Mouse (Mus musculus): ENCODE data around the gene Nkiras2. TPM values are rescaled to one million over a fixed set of nuclear protein-coding genes. Genes with fewer than 3 reads are reported as not detected.
A peak's percentile ranks its signal among the peaks of the same experiment; 100 is the strongest.

Gene Nkiras2
- polyA plus RNA-seq, 1 experiment from 2014 or later = 81.4 TPM

DNA sequence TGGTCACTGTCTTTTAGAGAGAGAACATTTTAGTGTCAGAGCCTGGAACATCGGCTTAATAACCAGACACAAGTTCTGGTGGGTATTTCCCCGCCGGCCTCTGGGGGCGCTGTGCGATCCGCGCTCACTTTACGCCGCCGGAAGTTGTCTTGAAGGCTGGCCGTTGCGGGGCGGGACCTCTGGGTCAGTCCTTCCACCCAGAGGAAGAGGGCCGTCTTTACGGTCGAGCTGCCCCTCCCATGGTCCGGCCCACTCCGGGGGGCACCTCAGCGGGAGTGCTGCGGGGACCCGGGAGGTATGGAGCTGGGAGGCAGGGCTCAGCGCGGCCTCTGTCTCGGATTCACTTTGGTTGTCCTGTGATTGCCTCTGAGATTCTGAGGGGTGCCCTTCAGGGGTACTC is 3.7 kb downstream of the Nkiras2 start:
- Histone ChIP-seq H3K36me3 (replicated peaks) (peaks cover 38% of the 10 kb centered on the region), H3K4me3 (peak overlapping the region; percentile 89), H3K9me3 (no peaks in the 10 kb centered on the region), H3K27me3 (replicated peaks; ENCODE audit: low read depth, poor library complexity, severe bottlenecking) (no peaks in the 10 kb centered on the region), H3K27ac (replicated peaks) (peak overlapping the region; percentile 87), H3K4me1 (peaks cover 44% of the 10 kb centered on the region)
- under 1% methylated on average over 24 of the region's 24 CpGs for WGBS
- DNase-seq (ENCODE audit: low spot score) = peak; percentile 96

- Histone ChIP-seq H3K36me3 (replicated peaks) (peaks cover 38% of the 10 kb centered on the region), H3K9me3 (no peaks in the 10 kb centered on the region), H3K27ac (replicated peaks) (no peak overlapping the region), H3K4me1 (peaks cover 40% of the 10 kb centered on the region), H3K4me3 (peak overlapping the region; percentile 89), H3K27me3 (replicated peaks; ENCODE audit: low read depth, poor library complexity, severe bottlenecking) (no peaks in the 10 kb centered on the region)
- no peak for DNase-seq (ENCODE audit: low spot score)
- 74% methylated on average over 5 of the region's 5 CpGs for WGBS
Observed at GRCm38 (mm10) chr11:100623867-100624266, 4.8 kb downstream of the Nkiras2 start.

GRCm38 (mm10) chr11:100625754-100626700 is 7.0 kb downstream of the Nkiras2 start:
- H3K27ac ChIP-seq (replicated peaks) = no peak overlapping the region
- no peak overlapping the region for H3K4me3 ChIP-seq
- H3K27me3 ChIP-seq (replicated peaks; ENCODE audit: low read depth, poor library complexity, severe bottlenecking) = 0 out of 2 replicates have a peak, but pooled peaks cover 4% of the 10 kb centered on the region
- H3K4me1 ChIP-seq = peaks cover 36% of the 10 kb centered on the region
- H3K36me3 ChIP-seq (replicated peaks) = peaks cover 38% of the 10 kb centered on the region
- 93% methylated on average over 23 of the region's 23 CpGs for WGBS
- H3K9me3 ChIP-seq = no peaks in the 10 kb centered on the region
- DNase-seq (ENCODE audit: low spot score) = no peak

DNA sequence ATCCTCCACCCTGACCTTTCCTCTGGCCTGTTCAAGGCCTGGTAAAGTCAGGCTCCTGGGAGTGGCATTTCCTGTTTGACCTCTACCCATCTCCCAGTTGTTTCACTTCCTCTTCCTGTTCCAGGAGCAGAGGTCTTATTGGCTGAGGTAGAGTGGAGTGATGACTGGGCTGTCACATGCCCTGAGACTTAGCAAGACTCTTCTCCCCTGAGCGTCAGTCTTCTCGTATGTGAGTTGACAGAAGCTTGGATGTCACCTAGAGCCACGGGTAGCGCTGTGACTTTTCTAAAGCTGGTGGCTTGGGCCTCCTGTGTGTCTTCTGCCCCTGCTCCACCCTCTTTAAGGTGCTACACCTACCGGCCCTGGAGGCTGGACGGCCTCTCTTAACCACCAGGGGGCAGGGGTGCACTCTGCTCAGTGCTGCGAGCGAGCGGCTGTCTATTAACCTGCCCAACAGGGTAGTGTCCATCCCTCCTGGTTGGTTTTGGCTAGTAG is 7.7 kb downstream of the Nkiras2 start:
- Histone ChIP-seq H3K9me3 (no peaks in the 10 kb centered on the region), H3K36me3 (replicated peaks) (peaks cover 38% of the 10 kb centered on the region), H3K4me1 (peaks cover 36% of the 10 kb centered on the region), H3K27ac (replicated peaks) (no peak overlapping the region), H3K27me3 (replicated peaks; ENCODE audit: low read depth, poor library complexity, severe bottlenecking) (0 out of 2 replicates have a peak, but pooled peaks cover 4% of the 10 kb centered on the region), H3K4me3 (no peak overlapping the region)
- 30% methylated on average over 9 of the region's 9 CpGs for WGBS
- peak; percentile 74 for DNase-seq (ENCODE audit: low spot score)

DNA sequence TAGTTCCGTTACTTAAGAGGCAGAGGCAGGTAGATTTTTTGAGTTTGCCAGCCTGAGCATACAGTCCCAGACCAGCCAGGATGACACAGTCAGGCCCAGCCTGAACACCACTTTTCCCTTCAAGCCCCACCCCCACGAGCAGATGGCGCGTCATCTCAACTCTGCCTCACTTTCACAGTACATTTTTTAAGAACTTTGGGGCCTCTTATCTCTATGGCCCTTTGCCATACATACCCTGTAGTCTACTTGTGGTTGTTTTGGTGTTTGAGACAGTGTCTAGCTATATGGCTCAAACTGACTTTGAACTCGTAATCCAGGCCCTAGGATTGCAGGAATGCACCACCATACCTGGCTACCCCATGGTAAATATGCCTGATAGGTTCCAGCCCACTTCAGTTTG is 9.0 kb downstream of the Nkiras2 start:
- DNase-seq (ENCODE audit: low spot score) = no peak

GRCm38 (mm10) chr11:100628862-100629352 is 9.9 kb downstream of the Nkiras2 start:
- Histone ChIP-seq H3K4me3 (no peak overlapping the region), H3K9me3 (no peaks in the 10 kb centered on the region), H3K27me3 (replicated peaks; ENCODE audit: low read depth, poor library complexity, severe bottlenecking) (0 out of 2 replicates have a peak, but pooled peaks cover 8% of the 10 kb centered on the region), H3K27ac (replicated peaks) (no peak overlapping the region), H3K4me1 (peaks cover 26% of the 10 kb centered on the region), H3K36me3 (replicated peaks) (peaks cover 38% of the 10 kb centered on the region)
- DNase-seq (ENCODE audit: low spot score) = no peak
- WGBS = 59% methylated on average over 13 of the region's 13 CpGs

More for the DNA sequence above, 9.0 kb downstream of the Nkiras2 start:
- 91% methylated on average over 5 of the region's 5 CpGs for WGBS
- Histone ChIP-seq H3K4me3 (no peak overlapping the region), H3K4me1 (peaks cover 33% of the 10 kb centered on the region), H3K36me3 (replicated peaks) (peaks cover 38% of the 10 kb centered on the region), H3K9me3 (no peaks in the 10 kb centered on the region), H3K27me3 (replicated peaks; ENCODE audit: low read depth, poor library complexity, severe bottlenecking) (0 out of 2 replicates have a peak, but pooled peaks cover 4% of the 10 kb centered on the region), H3K27ac (replicated peaks) (no peak overlapping the region)

DNA sequence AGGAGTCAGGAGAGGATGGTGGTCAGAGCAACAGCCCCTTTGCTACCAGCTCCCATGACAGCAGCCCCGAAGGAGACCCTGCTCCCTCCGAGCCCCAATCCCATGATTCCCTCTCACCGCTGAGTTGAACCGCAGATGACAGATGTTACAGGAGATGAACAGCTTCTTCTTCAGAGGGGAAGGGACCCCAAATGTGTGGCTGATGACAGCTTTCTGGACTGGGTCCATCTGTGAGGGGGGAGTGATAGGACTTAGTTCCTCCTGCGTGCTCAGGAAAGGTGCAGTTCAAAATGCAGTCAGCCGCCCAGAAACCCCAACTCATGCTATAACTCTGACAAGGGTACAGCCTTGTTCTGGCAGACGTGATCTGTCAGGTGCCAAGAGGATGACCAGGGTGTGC is 15.5 kb downstream of the Nkiras2 start:
- Histone ChIP-seq H3K4me3 (no peak overlapping the region), H3K27ac (replicated peaks) (no peak overlapping the region), H3K4me1 (no peaks in the 10 kb centered on the region), H3K27me3 (replicated peaks; ENCODE audit: low read depth, poor library complexity, severe bottlenecking) (peaks cover 38% of the 10 kb centered on the region), H3K9me3 (no peaks in the 10 kb centered on the region), H3K36me3 (replicated peaks) (no peaks in the 10 kb centered on the region)
- DNase-seq (ENCODE audit: low spot score) = no peak
- 76% methylated on average over 7 of the region's 7 CpGs for WGBS

DNA sequence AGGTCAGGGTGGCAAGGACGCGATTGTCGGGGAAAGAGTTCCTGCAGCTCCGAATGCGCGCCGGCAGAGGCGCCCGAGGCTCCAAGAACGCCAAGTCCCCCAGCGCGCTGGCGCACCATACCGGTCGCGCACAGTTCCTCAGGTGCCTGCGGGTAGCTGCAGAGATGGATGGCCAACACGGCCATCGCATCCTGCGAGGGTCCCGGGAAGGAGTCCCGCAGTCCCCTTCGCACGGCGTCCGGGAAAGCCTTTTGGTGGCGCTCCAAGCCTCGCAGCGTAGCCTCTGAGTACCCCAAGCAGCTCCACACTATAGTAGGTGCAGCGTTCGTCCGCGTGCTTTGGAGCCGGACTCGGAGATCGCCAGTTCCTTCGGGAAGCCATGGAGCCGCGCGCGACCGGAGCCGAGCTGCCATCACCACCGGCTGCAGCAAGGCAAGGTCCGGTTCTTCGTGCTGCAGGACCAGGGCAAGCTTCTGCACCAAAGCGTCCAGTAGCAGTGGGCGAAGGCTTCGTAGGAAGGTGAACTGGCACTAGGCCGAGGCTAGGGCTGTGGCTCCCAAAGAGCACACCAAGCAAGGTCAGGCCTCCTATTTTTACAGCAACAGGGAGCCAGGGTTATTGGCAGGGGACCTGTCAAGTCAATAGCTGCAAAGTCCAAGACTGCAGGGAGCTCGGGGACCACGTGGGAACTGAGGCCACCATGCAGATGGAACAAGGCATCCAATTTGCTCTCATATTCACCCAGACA is 21.3 kb downstream of the Nkiras2 start:
- peak overlapping the region; percentile 54 for H3K4me3 ChIP-seq
- no peaks in the 10 kb centered on the region for H3K36me3 ChIP-seq (replicated peaks)
- no peaks in the 10 kb centered on the region for H3K9me3 ChIP-seq
- peak; percentile 82 for DNase-seq (ENCODE audit: low spot score)
- H3K27ac ChIP-seq (replicated peaks) = no peak overlapping the region; the same call in 1 of the 2 replicates
- 8% methylated on average over 52 of the region's 52 CpGs for WGBS
- peaks cover 11% of the 10 kb centered on the region for H3K4me1 ChIP-seq
- H3K27me3 ChIP-seq (replicated peaks; ENCODE audit: low read depth, poor library complexity, severe bottlenecking) = peaks cover 73% of the 10 kb centered on the region

- no peaks in the 10 kb centered on the region for H3K9me3 ChIP-seq
- no peak overlapping the region for H3K27ac ChIP-seq (replicated peaks)
- no peak for DNase-seq (ENCODE audit: low spot score)
- H3K27me3 ChIP-seq (replicated peaks; ENCODE audit: low read depth, poor library complexity, severe bottlenecking) = peaks cover 69% of the 10 kb centered on the region
- no peak overlapping the region for H3K4me3 ChIP-seq
- no peaks in the 10 kb centered on the region for H3K36me3 ChIP-seq (replicated peaks)
- H3K4me1 ChIP-seq = peaks cover 11% of the 10 kb centered on the region
- WGBS = 72% methylated on average over 15 of the region's 15 CpGs
Observed at GRCm38 (mm10) chr11:100643612-100644575, 24.9 kb downstream of the Nkiras2 start.

- Histone ChIP-seq H3K4me3 (no peak overlapping the region), H3K36me3 (replicated peaks) (no peaks in the 10 kb centered on the region), H3K27me3 (replicated peaks; ENCODE audit: low read depth, poor library complexity, severe bottlenecking) (peaks cover 69% of the 10 kb centered on the region), H3K27ac (replicated peaks) (no peak overlapping the region), H3K4me1 (peaks cover 15% of the 10 kb centered on the region), H3K9me3 (no peaks in the 10 kb centered on the region)
- 19% methylated on average over 1 of the region's 1 CpGs for WGBS
- DNase-seq (ENCODE audit: low spot score) = peak; percentile 70
Observed at GRCm38 (mm10) chr11:100646265-100646664, 27.2 kb downstream of the Nkiras2 start.

- H3K27me3 ChIP-seq (replicated peaks; ENCODE audit: low read depth, poor library complexity, severe bottlenecking) = peaks cover 60% of the 10 kb centered on the region
- no peak overlapping the region for H3K27ac ChIP-seq (replicated peaks)
- WGBS = 89% methylated on average over 8 of the region's 8 CpGs
- H3K36me3 ChIP-seq (replicated peaks) = no peaks in the 10 kb centered on the region
- DNase-seq (ENCODE audit: low spot score) = no peak
- no peaks in the 10 kb centered on the region for H3K9me3 ChIP-seq
- peaks cover 25% of the 10 kb centered on the region for H3K4me1 ChIP-seq
- H3K4me3 ChIP-seq = no peak overlapping the region
Observed at GRCm38 (mm10) chr11:100648405-100648804, 29.4 kb downstream of the Nkiras2 start.
